Mouse (Mus musculus) lung, embryonic 14.5 days (tissue): ENCODE data around the gene Gm20403. TPM values are rescaled to one million over a fixed set of nuclear protein-coding genes. Genes with fewer than 3 reads are reported as not detected.

Experiments
- ATAC-seq: fragments of 200-750 bp; cut with Nextera tagmentation; 2 replicates; pipeline ENCODE4 v1.8.0; 2017; ENCODE audit warnings: mild to moderate bottlenecking, moderate TSS enrichment, moderate library complexity; ENCODE audit not compliant: insufficient read depth
- DNase-seq: peaks from one replicate; pipeline ENCODE4 v3.0.0-alpha.2; 2015
- H3K27ac ChIP-seq: fragments of 300-500 bp; sonication (generic); 2 replicates; pipeline ENCODE4 v1.5.1; 2014; ENCODE audit warnings: low read depth, mild to moderate bottlenecking, moderate library complexity
- H3K27me3 ChIP-seq: fragments of 300-500 bp; sonication (generic); 2 replicates; pipeline ENCODE4 v1.6.1; 2014; ENCODE audit warnings: low read length, control low read depth; ENCODE audit not compliant: insufficient read depth
- H3K36me3 ChIP-seq: fragments of 300-500 bp; sonication (generic); 2 replicates; pipeline ENCODE4 v1.6.1; 2014; ENCODE audit warnings: control low read depth; ENCODE audit not compliant: insufficient read depth
- H3K4me1 ChIP-seq: fragments of 300-500 bp; sonication (generic); 2 replicates; pipeline ENCODE4 v1.6.1; 2014; ENCODE audit warnings: antibody characterized with exemption, control low read depth; ENCODE audit not compliant: insufficient read depth
- H3K4me2 ChIP-seq: fragments of 300-500 bp; sonication (generic); 2 replicates; pipeline ENCODE4 v1.6.1; 2014; ENCODE audit warnings: mild to moderate bottlenecking
- H3K4me3 ChIP-seq: fragments of 300-500 bp; sonication (generic); 2 replicates; pipeline ENCODE4 v1.5.1; 2014; ENCODE audit warnings: low read depth, low read length
- H3K9ac ChIP-seq: fragments of 300-500 bp; sonication (generic); 2 replicates; pipeline ENCODE4 v1.6.1; 2014
- H3K9me3 ChIP-seq: fragments of 300-500 bp; sonication (generic); 2 replicates; pipeline ENCODE4 v1.6.1; 2016; ENCODE audit warnings: low read depth, low read length, control low read depth
- CTCF ChIP-seq: IDR thresholded peaks from 2 replicates; pipeline ENCODE4 v1.5.1; 2016; ENCODE audit warnings: antibody characterized with exemption, low read depth
- WGBS: fragments of 180-500 bp; shearing (Covaris S2); extraction: QIAGEN DNeasy Blood & Tissue Kit; methylation state at CpG from one replicate; pipeline ENCODE4 v1.1.7; 2014; 5-methylcytosine and 5-hydroxymethylcytosine counted together
- polyA plus RNA-seq: library from polyadenylated mRNA; unstranded; fragments of >200 nt; fragmentation: Nextera tagmentation; extraction: Ambion mirVana; gene quantifications from 2 replicates; pipeline ENCODE4 v1.2.1, GENCODE M21; 2014

The Gm20403 gene
- polyA plus RNA-seq, result not detected in 2 replicates

- DNase-seq (peak; percentile 87), ATAC-seq (peak; percentile 75)
- H3K27me3 ChIP-seq, result no peaks in the 10 kb centered on the region
- TF ChIP-seq CTCF, result no peak
- peak within 1 kb of the TSS; percentile 87 for H3K4me2 ChIP-seq
- peaks cover 5% of the 10 kb centered on the region; the same call in 1 of the 2 replicates for H3K4me1 ChIP-seq
- H3K9ac ChIP-seq, result peak within 1 kb of the TSS; percentile 91
- H3K4me3 ChIP-seq, result peak within 1 kb of the TSS; percentile 87
- H3K36me3 ChIP-seq, result no peaks in the 10 kb centered on the region
- H3K27ac ChIP-seq, result peak within 1 kb of the TSS; percentile 93
- H3K9me3 ChIP-seq, result no peaks in the 10 kb centered on the region
- WGBS, result under 1% methylated on average over 54 of the region's 60 CpGs
Observed at GRCm38 (mm10) chr12:54986052-54986717, at the start of gene Gm20403. Gene Gm20403 (minus strand): TSS chr12:54986529.

DNA sequence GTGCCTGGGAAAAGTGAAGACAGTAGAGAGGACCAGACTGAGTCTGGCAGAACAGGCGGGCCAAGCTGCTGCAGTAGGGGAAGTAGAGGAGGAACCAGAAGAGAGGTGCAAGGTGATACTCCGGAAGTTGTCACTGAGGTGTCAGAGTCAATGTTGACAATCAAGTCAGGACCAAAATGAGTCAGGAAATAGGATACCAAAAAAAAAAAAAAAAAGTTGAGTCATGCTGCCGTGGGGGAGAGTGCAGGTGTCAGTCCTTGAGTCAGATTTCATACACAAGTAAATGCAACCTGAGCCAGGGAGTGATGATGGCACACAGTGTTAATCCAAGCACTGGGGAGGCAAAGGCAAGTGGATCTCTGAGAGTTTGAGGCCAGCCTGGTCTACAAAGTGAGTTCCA is 40.8 kb upstream of the Gm20403 start:
- Histone ChIP-seq H3K4me2 (no peak overlapping the region), H3K9ac (no peak overlapping the region), H3K4me1 (no peaks in the 10 kb centered on the region), H3K4me3 (no peak overlapping the region), H3K36me3 (no peaks in the 10 kb centered on the region), H3K27me3 (no peaks in the 10 kb centered on the region), H3K27ac (no peak overlapping the region), H3K9me3 (no peaks in the 10 kb centered on the region)
- DNase-seq (no peak), ATAC-seq (no peak)
- TF ChIP-seq CTCF, result no peak
- WGBS, result 12% methylated on average over 3 of the region's 3 CpGs

DNA sequence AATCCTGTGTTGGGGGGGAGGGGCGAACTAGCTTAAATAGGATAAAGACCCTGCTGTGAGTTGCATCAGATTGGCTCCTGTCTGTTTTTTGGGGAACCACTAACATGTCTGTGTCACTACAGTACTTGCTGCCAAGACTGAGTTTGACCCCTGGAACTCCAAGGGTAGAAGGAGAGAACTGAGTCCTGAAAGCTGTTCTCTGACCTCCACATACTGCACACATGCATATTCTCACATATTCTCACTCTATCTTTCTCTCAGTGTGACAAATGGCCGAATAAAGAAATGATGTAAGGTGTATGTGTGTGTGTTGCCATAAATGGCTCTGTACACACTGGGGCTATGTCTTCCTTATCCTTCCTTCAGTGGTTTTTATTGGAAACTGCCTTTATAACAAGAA is 37.0 kb upstream of the Gm20403 start:
- Histone ChIP-seq H3K4me3 (no peak overlapping the region), H3K27me3 (no peaks in the 10 kb centered on the region), H3K4me2 (no peak overlapping the region), H3K4me1 (no peaks in the 10 kb centered on the region), H3K36me3 (no peaks in the 10 kb centered on the region), H3K9me3 (no peaks in the 10 kb centered on the region), H3K9ac (no peak overlapping the region), H3K27ac (no peak overlapping the region)
- DNase-seq (peak; percentile 26), ATAC-seq (no peak)
- WGBS, result 68% methylated on average over 2 of the region's 2 CpGs
- no peak for TF ChIP-seq CTCF

DNA sequence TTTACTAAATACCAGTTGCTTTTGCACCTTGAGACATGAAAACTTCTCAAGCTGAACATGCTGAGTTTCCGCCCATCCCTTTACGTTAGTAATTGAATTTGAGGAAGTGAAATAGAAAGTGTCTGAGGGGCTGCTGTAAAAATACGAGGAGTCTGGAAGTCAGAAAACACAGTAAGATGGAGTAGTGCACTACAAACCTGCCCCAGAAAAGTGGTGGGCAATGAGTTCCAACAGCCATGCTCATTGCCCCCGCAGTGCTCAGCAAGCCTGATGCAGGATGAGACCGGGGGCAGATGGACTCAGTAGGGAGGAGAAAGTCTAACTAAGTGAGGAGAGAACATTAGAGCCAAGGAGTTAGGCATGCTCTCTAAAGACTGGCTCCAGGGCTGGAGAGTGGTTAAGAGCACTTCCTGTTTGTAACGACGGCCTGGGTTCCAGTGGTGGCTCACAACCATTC is 33.1 kb upstream of the Gm20403 start:
- no peaks in the 10 kb centered on the region for H3K9me3 ChIP-seq
- DNase-seq, result no peak
- 81% methylated on average over 7 of the region's 7 CpGs for whole genome bisulfite sequencing

DNA sequence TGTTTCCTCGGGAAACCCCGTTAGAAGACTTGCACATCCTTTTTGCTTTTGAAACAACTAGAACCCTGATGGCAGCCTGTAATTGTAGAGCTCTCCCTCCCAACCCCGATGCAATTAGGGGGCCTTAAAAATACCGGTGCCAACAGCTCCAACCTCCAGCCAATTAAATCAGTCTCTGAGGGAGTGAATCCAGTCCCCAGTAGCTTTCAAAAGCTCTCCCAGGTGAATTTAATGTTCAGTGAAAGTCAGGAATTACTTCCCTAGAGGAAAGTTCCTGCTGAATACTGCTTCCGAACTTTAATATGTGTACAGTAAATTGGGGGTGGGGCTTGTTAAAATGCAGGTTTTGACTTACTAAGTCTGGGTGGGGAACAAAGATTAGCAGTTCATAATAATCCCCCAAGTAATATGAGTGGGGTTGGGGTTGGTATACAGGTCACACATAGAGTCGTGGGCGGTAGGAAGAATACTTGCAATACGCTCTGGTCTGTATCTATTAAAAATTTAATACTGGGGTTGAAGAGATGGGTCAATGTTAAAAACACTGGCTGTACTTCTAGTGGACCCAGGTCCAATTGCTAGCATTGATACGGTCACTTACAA is 30.9 kb upstream of the Gm20403 start:
- Histone ChIP-seq H3K36me3 (no peaks in the 10 kb centered on the region), H3K9me3 (no peaks in the 10 kb centered on the region), H3K4me2 (no peak overlapping the region), H3K4me1 (no peaks in the 10 kb centered on the region), H3K9ac (no peak overlapping the region), H3K27ac (no peak overlapping the region), H3K4me3 (no peak overlapping the region), H3K27me3 (no peaks in the 10 kb centered on the region)
- DNase-seq (no peak), ATAC-seq (no peak)
- TF ChIP-seq CTCF, result no peak
- WGBS, result 73% methylated on average over 9 of the region's 9 CpGs

More for the DNA sequence above, 33.1 kb upstream of the Gm20403 start:
- no peaks in the 10 kb centered on the region for H3K36me3 ChIP-seq
- no peaks in the 10 kb centered on the region for H3K4me1 ChIP-seq
- H3K4me2 ChIP-seq, result no peak overlapping the region
- no peaks in the 10 kb centered on the region for H3K27me3 ChIP-seq
- H3K4me3 ChIP-seq, result no peak overlapping the region
- H3K27ac ChIP-seq, result no peak overlapping the region
- ATAC-seq, result no peak
- no peak for TF ChIP-seq CTCF
- no peak overlapping the region for H3K9ac ChIP-seq

- ATAC-seq, result no peak
- no peak overlapping the region for H3K27ac ChIP-seq
- H3K4me2 ChIP-seq, result no peak overlapping the region
- no peak for TF ChIP-seq CTCF
- 75% methylated on average over 8 of the region's 8 CpGs for WGBS
- no peaks in the 10 kb centered on the region for H3K36me3 ChIP-seq
- H3K4me3 ChIP-seq, result no peak overlapping the region
- no peak for DNase-seq
- no peaks in the 10 kb centered on the region for H3K27me3 ChIP-seq
- H3K9me3 ChIP-seq, result no peaks in the 10 kb centered on the region
- H3K9ac ChIP-seq, result no peak overlapping the region
- no peaks in the 10 kb centered on the region for H3K4me1 ChIP-seq
Observed at GRCm38 (mm10) chr12:55016339-55017118, 30.2 kb upstream of the Gm20403 start.

- H3K4me3 ChIP-seq, result no peak overlapping the region
- ATAC-seq, result no peak
- no peak overlapping the region for H3K4me2 ChIP-seq
- no peaks in the 10 kb centered on the region for H3K4me1 ChIP-seq
- H3K27me3 ChIP-seq, result no peaks in the 10 kb centered on the region
- H3K9me3 ChIP-seq, result no peaks in the 10 kb centered on the region
- WGBS, result 74% methylated on average over 5 of the region's 5 CpGs
- DNase-seq, result no peak
- no peak for TF ChIP-seq CTCF
- no peaks in the 10 kb centered on the region for H3K36me3 ChIP-seq
- H3K27ac ChIP-seq, result no peak overlapping the region
- no peak overlapping the region for H3K9ac ChIP-seq
Observed at GRCm38 (mm10) chr12:55015428-55015827, 29.1 kb upstream of the Gm20403 start.
